Mouse (Mus musculus) gastrocnemius, postnatal 25 days (tissue): ENCODE measurements at regions not wholly inside any gene's neighbourhood (a gene's known extent, or its start where the extent isn't known, plus 50 kb on each side); places are given as distances from the start of the nearest gene placed in this dataset.
"Not testable (repeated sequence)": the region's sequence is repeated elsewhere in the genome, so short reads cannot be mapped to it uniquely, and the experiment has no call there.

Source experiments
- DNase-seq: peaks from one replicate; pipeline ENCODE4 v3.0.0; 2022

- no peak for DNase-seq
These were observed 55.4 kb upstream of the Bnc1 start for GRCm38 (mm10) chr7:82047456-82047855.

- DNase-seq, result no peak
These were observed 61.3 kb upstream of the Bnc1 start for GRCm38 (mm10) chr7:82053411-82053810.

GRCm38 (mm10) chr7:82056551-82057230 is 64.6 kb upstream of the Bnc1 start:
- peak; percentile 38 for DNase-seq

- no peak for DNase-seq
These were observed 71.3 kb upstream of the Bnc1 start for GRCm38 (mm10) chr7:82063407-82063806.

GRCm38 (mm10) chr7:82069629-82070450 is 77.7 kb upstream of the Bnc1 start:
- DNase-seq, result no peak

GRCm38 (mm10) chr7:82070946-82071727 is 79.0 kb upstream of the Bnc1 start:
- no peak for DNase-seq

- DNase-seq, result no peak
These were observed 83.3 kb upstream of the Bnc1 start for GRCm38 (mm10) chr7:82075359-82075758.

GRCm38 (mm10) chr7:82081851-82082250 is 89.8 kb upstream of the Bnc1 start:
- no peak for DNase-seq

- DNase-seq, result peak; percentile 16
These were observed 90.8 kb upstream of the Sh3gl3 start for GRCm38 (mm10) chr7:82082883-82083282.

GRCm38 (mm10) chr7:82084473-82084872 is 89.2 kb upstream of the Sh3gl3 start:
- DNase-seq, result no peak

- DNase-seq, result no peak
These were observed 88.4 kb upstream of the Sh3gl3 start for GRCm38 (mm10) chr7:82085205-82085604.

- no peak for DNase-seq
These were observed 75.5 kb upstream of the Sh3gl3 start for GRCm38 (mm10) chr7:82098136-82098535.

GRCm38 (mm10) chr7:82101314-82101713 is 72.3 kb upstream of the Sh3gl3 start:
- no peak for DNase-seq

- no peak for DNase-seq
These were observed 68.0 kb upstream of the Sh3gl3 start for GRCm38 (mm10) chr7:82105631-82106030.

GRCm38 (mm10) chr7:82109141-82109540 is 64.5 kb upstream of the Sh3gl3 start:
- not testable (repeated sequence) for DNase-seq

GRCm38 (mm10) chr7:82109550-82109949 is 64.1 kb upstream of the Sh3gl3 start:
- no peak for DNase-seq

GRCm38 (mm10) chr7:82109977-82110376 is 63.7 kb upstream of the Sh3gl3 start:
- DNase-seq, result no peak

- DNase-seq, result no peak
These were observed 61.6 kb upstream of the Sh3gl3 start for GRCm38 (mm10) chr7:82112046-82112445.

- DNase-seq, result no peak
These were observed 58.0 kb upstream of the Sh3gl3 start for GRCm38 (mm10) chr7:82115646-82116045.

GRCm38 (mm10) chr7:82119266-82119665 is 54.4 kb upstream of the Sh3gl3 start:
- no peak for DNase-seq

GRCm38 (mm10) chr7:82119866-82120265 is 53.8 kb upstream of the Sh3gl3 start:
- no peak for DNase-seq

GRCm38 (mm10) chr7:82121746-82122145 is 51.9 kb upstream of the Sh3gl3 start:
- no peak for DNase-seq
